Mouse (Mus musculus) C2C12 (cell line): ENCODE measurements at regions not wholly inside any gene's neighbourhood (a gene's known extent, or its start where the extent isn't known, plus 50 kb on each side); places are given as distances from the start of the nearest gene placed in this dataset.

Experiments used
- CEBPB ChIP-seq: IDR thresholded peaks from one replicate; pipeline ENCODE4 v1.6.1; 2011; ENCODE audit warnings: low read depth, mild to moderate bottlenecking, control low read depth, moderate library complexity
- CTCF ChIP-seq: IDR thresholded peaks from one replicate; pipeline ENCODE4 v1.5.1; 2011; ENCODE audit not compliant: control insufficient read depth, insufficient read depth, insufficient read length
- FOSL1 ChIP-seq: IDR thresholded peaks from one replicate; pipeline ENCODE4 v1.8.0; 2011; ENCODE audit warnings: mild to moderate bottlenecking, low read length; ENCODE audit not compliant: poor library complexity, insufficient read depth, severe bottlenecking
- MAX ChIP-seq: IDR thresholded peaks from one replicate; pipeline ENCODE4 v1.6.1; 2011; ENCODE audit warnings: mild to moderate bottlenecking, control low read depth
- MYOD1 ChIP-seq: IDR thresholded peaks from one replicate; pipeline ENCODE4 v1.6.1; 2011; ENCODE audit warnings: low read depth; ENCODE audit not compliant: control insufficient read depth, insufficient read length
- MYOG ChIP-seq: IDR thresholded peaks from one replicate; pipeline ENCODE4 v1.6.1; 2011; ENCODE audit not compliant: control insufficient read depth, insufficient read length; ENCODE audit errors: extremely low read depth
- USF1 ChIP-seq: IDR thresholded peaks from one replicate; pipeline ENCODE4 v1.6.1; 2011; ENCODE audit warnings: low read depth, mild to moderate bottlenecking, control low read depth, moderate library complexity

GRCm38 (mm10) chr6:51256631-51257030, 175.8 kb upstream of the Nfe2l3 start:
- no peak for TF ChIP-seq USF1
- TF ChIP-seq CTCF = no peak
- no peak for TF ChIP-seq MAX
- no peak for TF ChIP-seq CEBPB
- no peak for TF ChIP-seq FOSL1
- no peak for TF ChIP-seq MYOG
- TF ChIP-seq MYOD1 = no peak
